Comparison of ENCODE assay signal across 14 mouse cellular contexts in genomic region chr17:91088037-91088715, GRCm38 (mm10). TPM values are rescaled to one million over a fixed set of nuclear protein-coding genes. Genes with fewer than 3 reads are reported as not detected.
DNase-seq lines count a peak whose midpoint lies in the region; ATAC-seq and TF ChIP-seq lines count a peak whose summit lies in the region.
"Had no signal": no experiment of that assay in that cellular context is flagged by ENCODE, and none has a peak within 500 bp of the region (broad histone marks: within the 10 kb centered on the region; RNA-seq: fewer than 3 reads in every experiment).

No protein-coding gene starts in this region.

- H3K4me3 ChIP-seq in forebrain, postnatal 0 days (ENCODE audit: low read depth, low read length) = no peak overlapping the region
- no peak overlapping the region for H3K4me3 ChIP-seq in forebrain, embryonic 10.5 days
- no peak overlapping the region for H3K4me3 ChIP-seq in liver, embryonic 14.5 days (ENCODE audit: insufficient read depth in 1 of 2, low read depth in 2 of 2, low read length in 2 of 2)
- no peak overlapping the region for H3K4me3 ChIP-seq in liver, postnatal 0 days (ENCODE audit: low read depth, low read length)
- no peak overlapping the region for H3K4me3 ChIP-seq in midbrain, embryonic 16.5 days (ENCODE audit: low read depth, low read length)

- no peak for TF ChIP-seq EP300 in liver, embryonic 14.5 days (IDR thresholded peaks at IDR 0.05; ENCODE audit: low read depth)
- no peak for TF ChIP-seq EP300 in liver, postnatal 0 days (IDR thresholded peaks at IDR 0.05; ENCODE audit: low read depth)

- H3K27me3 ChIP-seq in forebrain, postnatal 0 days (ENCODE audit: insufficient read depth, low read length) = no peaks in the 10 kb centered on the region
- H3K27me3 ChIP-seq in forebrain, embryonic 10.5 days (ENCODE audit: poor library complexity, severe bottlenecking) = peaks cover 12% of the 10 kb centered on the region
- no peaks in the 10 kb centered on the region for H3K27me3 ChIP-seq in liver, embryonic 14.5 days (ENCODE audit: control insufficient read depth, insufficient read depth, low read length)
- H3K27me3 ChIP-seq in liver, postnatal 0 days (ENCODE audit: insufficient read depth, low read length) = no peaks in the 10 kb centered on the region
- no peaks in the 10 kb centered on the region for H3K27me3 ChIP-seq in midbrain, embryonic 16.5 days (ENCODE audit: control insufficient read depth, insufficient read depth, low read depth, low read length)

- WGBS in forebrain, postnatal 0 days = 83% methylated on average over 82 of the region's 82 CpGs
- WGBS in forebrain, embryonic 10.5 days = 76% methylated on average over 82 of the region's 82 CpGs
- WGBS in liver, embryonic 14.5 days (ENCODE audit: insufficient replicate concordance) = 59% methylated on average over 82 of the region's 82 CpGs
- 67% methylated on average over 78 of the region's 82 CpGs for WGBS in liver, postnatal 0 days (ENCODE audit: insufficient replicate concordance)
- 74% methylated on average over 82 of the region's 82 CpGs for WGBS in midbrain, embryonic 16.5 days

- no peaks in the 10 kb centered on the region for H3K9me3 ChIP-seq in forebrain, postnatal 0 days (ENCODE audit: low read length)
- H3K9me3 ChIP-seq in forebrain, embryonic 10.5 days = peaks cover 14% of the 10 kb centered on the region
- H3K9me3 ChIP-seq in liver, embryonic 14.5 days (ENCODE audit: control insufficient read depth, low read length) = no peaks in the 10 kb centered on the region
- H3K9me3 ChIP-seq in liver, postnatal 0 days (ENCODE audit: low read length) = no peaks in the 10 kb centered on the region
- peaks cover 11% of the 10 kb centered on the region for H3K9me3 ChIP-seq in midbrain, embryonic 16.5 days (replicated peaks; ENCODE audit: control insufficient read depth, low read length, poor library complexity, severe bottlenecking)

- no peak overlapping the region for H3K9ac ChIP-seq in forebrain, postnatal 0 days
- H3K9ac ChIP-seq in liver, embryonic 14.5 days (replicated peaks) = no peak overlapping the region
- no peak overlapping the region for H3K9ac ChIP-seq in liver, postnatal 0 days (replicated peaks)
- no peak overlapping the region for H3K9ac ChIP-seq in midbrain, embryonic 16.5 days (ENCODE audit: low read depth, low read length)

- peaks cover 17% of the 10 kb centered on the region for H3K36me3 ChIP-seq in forebrain, postnatal 0 days (ENCODE audit: insufficient read depth)
- peaks cover 7% of the 10 kb centered on the region; the same call in 1 of the 2 replicates for H3K36me3 ChIP-seq in forebrain, embryonic 10.5 days (replicated peaks)
- no peaks in the 10 kb centered on the region for H3K36me3 ChIP-seq in liver, embryonic 14.5 days (replicated peaks; ENCODE audit: control insufficient read depth, insufficient read depth, low read depth)
- no peaks in the 10 kb centered on the region for H3K36me3 ChIP-seq in liver, postnatal 0 days (replicated peaks; ENCODE audit: insufficient read depth, low read length)
- H3K36me3 ChIP-seq in midbrain, embryonic 16.5 days (ENCODE audit: control insufficient read depth, insufficient read depth, low read length) = peaks cover 21% of the 10 kb centered on the region

- H3K4me2 ChIP-seq in forebrain, postnatal 0 days (ENCODE audit: low read depth) = peak overlapping the region; percentile 44; the same call in 1 of the 2 replicates
- no peak overlapping the region for H3K4me2 ChIP-seq in liver, embryonic 14.5 days (ENCODE audit: low read depth)
- H3K4me2 ChIP-seq in liver, postnatal 0 days (ENCODE audit: low read depth, low read length) = no peak overlapping the region
- peak overlapping the region; percentile 60 for H3K4me2 ChIP-seq in midbrain, embryonic 16.5 days (ENCODE audit: low read length)

- H3K4me1 ChIP-seq in forebrain, postnatal 0 days (ENCODE audit: insufficient read depth) = peaks cover 10% of the 10 kb centered on the region
- H3K4me1 ChIP-seq in forebrain, embryonic 10.5 days = peaks cover 11% of the 10 kb centered on the region
- H3K4me1 ChIP-seq in liver, embryonic 14.5 days (replicated peaks; ENCODE audit: control insufficient read depth in 2 of 2, insufficient read depth in 2 of 2, low read length in 1 of 2) = no peaks in the 10 kb centered on the region
- no peaks in the 10 kb centered on the region for H3K4me1 ChIP-seq in liver, postnatal 0 days (ENCODE audit: insufficient read depth)
- H3K4me1 ChIP-seq in midbrain, embryonic 16.5 days (ENCODE audit: control insufficient read depth, insufficient read depth, low read length) = peaks cover 25% of the 10 kb centered on the region

- ATAC-seq in forebrain, postnatal 0 days = no peak
- ATAC-seq in liver, embryonic 14.5 days (ENCODE audit: insufficient read depth) = 0 out of 2 replicates have a peak, but pooled peaks have one; percentile 23
- ATAC-seq in liver, postnatal 0 days = no peak
- ATAC-seq in midbrain, embryonic 16.5 days = no peak
- ATAC-seq: forebrain, embryonic 16.5 days had no signal

- no peak for TF ChIP-seq CTCF in forebrain, postnatal 0 days (IDR thresholded peaks at IDR 0.05; ENCODE audit: low read depth)
- TF ChIP-seq CTCF in liver, embryonic 14.5 days (IDR thresholded peaks at IDR 0.05; ENCODE audit: low read depth) = no peak
- no peak for TF ChIP-seq CTCF in liver, postnatal 0 days (IDR thresholded peaks at IDR 0.05; ENCODE audit: low read depth)

- no peak for DNase-seq in forebrain, postnatal 0 days
- no peak for DNase-seq in forebrain, embryonic 10.5 days (ENCODE audit: extremely low spot score, low spot score)
- no peak for DNase-seq in liver, embryonic 14.5 days (ENCODE audit: low read depth in 3 of 3, low spot score in 3 of 3)
- no peak for DNase-seq in liver, postnatal 0 days
- peak; percentile 22 for DNase-seq in R1 (ENCODE audit: low read depth, low spot score)
- no peak for DNase-seq in layer of hippocampus, adult 9-10 months (ENCODE audit: low spot score)
- no peak for DNase-seq in thymus, adult 18-20 months
- DNase-seq: heart, adult 18-20 months; kidney, adult 2 months; lung, adult 2 months; retina, postnatal 1 day had no signal

- no peak overlapping the region for H3K27ac ChIP-seq in forebrain, postnatal 0 days (ENCODE audit: low read depth, low read length)
- H3K27ac ChIP-seq in forebrain, embryonic 10.5 days = no peak overlapping the region
- H3K27ac ChIP-seq in liver, embryonic 14.5 days = no peak overlapping the region
- no peak overlapping the region for H3K27ac ChIP-seq in liver, postnatal 0 days (ENCODE audit: low read depth)
- H3K27ac ChIP-seq in midbrain, embryonic 16.5 days (ENCODE audit: low read length) = no peak overlapping the region

RNA-seq across cellular contexts. Expression of gene Nrxn1, which starts 4.7 kb away (rescaled TPM):
- 348 and 376 TPM in 2 replicates for total RNA-seq in forebrain, postnatal 0 days (2014; rRNA removed)
- polyA plus RNA-seq in forebrain, postnatal 0 days (2015; fragmentation: Nextera tagmentation; extraction: Ambion mirVana) = 99.8 and 242 TPM in 2 replicates
- polyA plus RNA-seq in forebrain, embryonic 10.5 days (2016; fragmentation: Nextera tagmentation; extraction: Ambion mirVana) = 4.2 and 4.3 TPM in 2 replicates
- 0.03 and 0.45 TPM in 2 replicates for polyA plus RNA-seq in liver, embryonic 14.5 days (2012; rRNA removed)
- polyA plus RNA-seq in liver, embryonic 14.5 days (2014; fragmentation: Nextera tagmentation; extraction: Ambion mirVana) = 0.03 and 0.14 TPM in 2 replicates
- polyA plus RNA-seq in liver, postnatal 0 days (2015; fragmentation: Nextera tagmentation; extraction: Ambion mirVana) = 0.41 and 0.57 TPM in 2 replicates
- 222 and 239 TPM in 2 replicates for polyA plus RNA-seq in midbrain, embryonic 16.5 days (2015; fragmentation: Nextera tagmentation; extraction: Ambion mirVana)
- total RNA-seq: monocyte, adult 5-6 weeks had no signal

Comparison
In these comparisons a context has a peak if more than half of its experiments do, and no peak if none do; other contexts are left out.
1. RNA of gene Nrxn1, which starts 4.7 kb away (polyA plus RNA-seq): 99.8 to 242 TPM in forebrain, postnatal 0 days and 222 to 239 TPM in midbrain, embryonic 16.5 days; 4.2 to 4.3 TPM in forebrain, embryonic 10.5 days, 0.41 to 0.57 TPM in liver, postnatal 0 days and 0.03 to 0.45 TPM in liver, embryonic 14.5 days; every median in the first group is over 10 times any median in the second.
2. H3K4me2 ChIP-seq: peak in forebrain, postnatal 0 days (single experiment) and midbrain, embryonic 16.5 days (single experiment); none in liver, embryonic 14.5 days (single experiment) and liver, postnatal 0 days (single experiment).